Mouse (Mus musculus) monocyte, adult 5-6 weeks (primary cell): ENCODE measurements around the gene Hrasls5. TPM values are rescaled to one million over a fixed set of nuclear protein-coding genes. Genes with fewer than 3 reads are reported as not detected.

Experiments used
- ATAC-seq: fragments of 153-309, 156-312 bp; replicated peaks from 2 replicates; pipeline ENCODE4 v1.8.0; 2017; ENCODE audit warnings: mild to moderate bottlenecking; ENCODE audit not compliant: low TSS enrichment, insufficient number of reproducible peaks, severe bottlenecking, poor library complexity, low FRiP score
- total RNA-seq: library from RNA; stranded (forward); fragments of 200-1000, 200-491, 200-594 nt; gene quantifications from 3 replicates; pipeline ENCODE4 v1.2.3, GENCODE M21; 2017

Gene Hrasls5
- total RNA-seq, 1 experiment from 2014 or later = 1.3 TPM

DNA sequence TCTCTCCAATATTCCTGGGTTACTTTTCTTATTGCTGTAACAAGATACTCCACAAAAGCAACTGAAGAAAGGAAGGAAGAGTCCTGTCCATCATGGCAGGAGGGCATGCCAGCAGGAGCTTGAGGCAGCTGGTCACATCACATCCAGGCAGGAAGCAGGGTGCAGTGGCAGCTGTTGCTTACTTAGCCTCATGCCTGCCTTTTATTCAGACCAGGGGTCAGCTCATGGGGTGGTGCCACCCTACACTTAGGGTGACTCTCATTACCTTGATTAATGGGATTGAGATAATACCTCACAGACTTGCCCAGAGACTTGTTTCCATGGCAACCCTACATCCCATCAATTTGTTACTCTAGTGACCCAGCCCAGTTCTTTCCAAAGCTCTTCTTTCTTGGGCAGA lies 7.3 kb upstream of the Hrasls5 start:
- no peak for ATAC-seq

DNA sequence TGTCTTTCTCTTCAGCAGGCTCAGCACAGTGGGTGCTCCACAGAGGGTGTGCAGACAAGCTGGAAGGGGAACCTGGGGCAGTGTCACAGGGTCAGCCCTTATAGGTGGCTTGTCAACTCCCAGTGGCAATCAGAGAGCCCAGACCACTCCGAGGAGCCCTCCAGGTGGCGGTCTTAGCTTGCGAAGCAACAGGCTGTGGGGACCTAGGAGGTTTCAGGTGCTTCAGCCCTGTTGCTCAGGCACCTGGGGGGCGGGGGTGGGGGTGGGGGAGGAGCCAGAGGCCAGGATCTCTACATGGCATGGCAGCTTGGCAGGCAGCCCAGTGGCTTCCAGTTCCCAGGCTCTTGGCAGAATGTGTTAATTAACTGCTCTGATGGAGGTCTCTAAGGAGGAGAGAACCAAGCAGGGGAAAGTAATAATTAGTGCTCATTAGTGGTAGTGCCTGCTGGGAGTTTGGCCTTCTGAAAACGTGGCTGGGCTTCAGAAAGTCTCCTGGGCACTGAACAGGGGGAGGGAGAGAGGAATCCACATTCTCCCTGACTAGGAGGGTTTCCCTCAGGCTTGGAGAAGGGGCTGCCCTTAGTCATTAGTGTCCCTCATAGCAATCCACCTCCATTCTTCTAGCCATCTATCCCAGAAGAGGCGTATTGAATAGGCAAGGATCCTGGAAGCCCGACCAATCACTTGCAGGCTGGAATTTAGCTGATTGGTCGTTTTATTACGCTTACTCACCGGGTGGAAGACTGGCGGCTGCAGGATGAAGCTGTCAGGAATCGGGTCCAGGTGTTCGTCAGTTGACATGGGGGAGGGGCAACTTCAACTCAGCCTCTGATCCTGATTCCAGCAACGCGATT lies 6.2 kb upstream of the Hrasls5 start:
- no peak for ATAC-seq

DNA sequence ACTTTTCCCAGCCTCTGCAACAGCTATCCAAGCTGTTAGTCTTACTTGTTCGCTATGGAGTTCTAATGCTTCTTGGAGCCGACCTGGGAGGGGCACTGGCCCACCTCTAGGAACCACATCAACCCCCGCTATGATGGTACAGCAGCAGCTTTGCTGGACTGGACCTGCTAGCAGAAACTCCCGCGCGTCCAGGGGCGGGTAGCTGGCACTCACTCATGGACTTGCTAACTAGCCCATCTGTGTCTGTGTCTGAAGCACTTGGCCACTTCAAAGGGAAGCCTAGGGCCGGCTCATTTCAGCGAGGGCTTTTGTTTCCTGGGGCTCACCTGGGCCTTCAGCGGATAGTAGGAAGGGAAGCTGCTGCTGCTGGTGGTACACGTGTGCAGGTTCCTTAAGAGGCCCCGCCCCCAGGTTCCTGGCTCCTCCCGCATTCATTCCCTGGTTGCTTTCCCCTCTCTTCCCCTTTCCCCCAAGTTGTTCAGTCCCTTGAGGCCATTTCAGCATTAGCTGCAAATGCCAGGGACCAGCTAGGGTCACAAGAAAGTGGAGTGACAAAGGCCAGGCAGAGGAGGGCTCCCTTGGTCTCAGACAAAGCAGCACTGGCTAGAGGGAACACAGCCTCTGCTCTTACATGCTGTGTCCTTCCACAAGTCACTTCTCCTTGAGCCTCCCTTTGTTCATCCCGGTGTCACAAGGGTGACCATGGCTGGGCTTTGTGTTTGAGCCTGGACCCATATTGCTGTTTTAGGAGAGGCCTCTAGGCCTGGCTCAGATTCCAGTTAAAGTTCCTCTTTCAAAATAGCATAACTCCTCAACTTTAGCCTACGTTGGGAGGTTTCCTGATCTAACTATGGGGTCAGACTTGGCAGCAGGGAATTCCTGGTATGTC lies 5.3 kb upstream of the Hrasls5 start, which contains the start of gene Lgals12:
Lgals12 (minus strand) TSS at position 393 of the 889 bp plus-strand sequence.
- ATAC-seq = no peak

DNA sequence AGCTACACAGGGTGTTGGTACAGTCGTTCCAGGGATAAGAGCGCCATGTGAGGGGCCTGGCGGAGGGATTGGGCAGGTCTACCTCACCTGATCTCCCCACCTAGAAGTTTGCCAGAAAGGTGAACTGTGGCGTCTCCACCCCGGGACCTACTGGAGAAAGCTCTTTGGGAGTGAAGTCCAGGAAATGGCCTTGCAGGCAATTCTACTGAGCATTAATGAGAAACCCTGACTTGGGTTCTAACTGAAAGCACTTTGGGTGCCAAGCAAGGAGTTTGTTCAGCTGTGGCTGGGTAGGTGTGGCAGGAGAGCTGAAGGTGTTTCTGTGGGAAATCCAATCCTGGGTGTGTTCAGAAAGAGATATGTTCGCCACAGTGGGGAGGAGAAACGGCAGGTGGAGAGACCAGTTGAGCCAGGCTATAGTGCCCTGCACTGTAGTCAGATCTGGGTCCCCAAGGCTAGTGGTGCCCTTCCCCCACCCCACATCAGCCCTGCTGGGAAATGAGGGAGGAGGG lies 4.6 kb upstream of the Hrasls5 start:
- no peak for ATAC-seq

DNA sequence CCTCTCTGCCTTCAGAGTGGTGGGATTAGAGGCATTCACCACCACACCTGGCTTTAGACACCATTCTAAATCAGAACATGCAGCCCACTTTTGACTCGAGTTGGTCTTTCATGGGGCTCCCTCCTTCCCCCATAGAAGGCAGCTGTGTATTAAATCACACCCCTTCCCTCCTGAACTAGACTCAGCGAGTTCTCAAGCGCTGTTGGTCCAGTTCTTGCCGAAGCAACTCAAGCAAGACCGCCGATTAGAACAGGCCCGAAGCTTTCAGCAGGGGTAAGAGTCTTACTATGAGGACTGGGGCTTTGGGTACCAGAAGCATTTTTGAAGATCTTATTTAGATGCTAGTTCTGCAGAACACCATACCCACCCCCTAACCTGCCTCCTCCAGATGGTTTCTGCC lies 810 bp downstream of the Hrasls5 start:
- no peak for ATAC-seq

DNA sequence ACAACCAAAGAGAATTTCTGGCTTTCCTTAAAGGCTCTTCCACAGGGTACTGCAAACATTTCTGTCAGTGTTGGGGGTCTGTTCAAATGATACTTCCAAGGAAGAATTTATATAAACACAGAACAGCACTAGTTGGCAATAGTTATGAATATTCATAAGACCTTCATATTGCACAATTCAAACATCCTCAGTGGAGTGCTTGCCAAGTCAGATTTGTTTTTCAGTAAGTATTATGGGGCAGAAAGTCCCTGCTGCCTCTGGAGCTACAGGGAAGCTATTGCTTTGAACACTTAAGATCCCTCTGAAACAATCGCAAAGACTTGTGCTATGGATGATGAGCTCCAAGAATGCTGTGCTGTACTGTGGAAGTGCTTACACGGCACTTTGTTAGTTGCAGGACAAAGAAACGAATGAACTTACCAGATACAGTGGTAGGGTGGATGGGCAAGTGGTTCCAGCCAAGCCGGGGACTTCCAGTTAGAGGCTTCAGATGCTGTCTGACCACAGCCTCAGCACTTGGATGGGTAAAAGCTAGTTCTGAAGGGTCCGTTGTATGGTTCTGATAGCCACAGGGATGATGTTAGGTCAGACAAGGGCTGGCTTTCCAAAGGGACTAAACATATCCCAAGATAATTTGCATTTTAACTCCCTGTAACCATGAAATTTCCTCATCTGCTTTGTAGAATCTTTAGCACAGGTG lies 4.0 kb downstream of the Hrasls5 start:
- ATAC-seq = no peak

DNA sequence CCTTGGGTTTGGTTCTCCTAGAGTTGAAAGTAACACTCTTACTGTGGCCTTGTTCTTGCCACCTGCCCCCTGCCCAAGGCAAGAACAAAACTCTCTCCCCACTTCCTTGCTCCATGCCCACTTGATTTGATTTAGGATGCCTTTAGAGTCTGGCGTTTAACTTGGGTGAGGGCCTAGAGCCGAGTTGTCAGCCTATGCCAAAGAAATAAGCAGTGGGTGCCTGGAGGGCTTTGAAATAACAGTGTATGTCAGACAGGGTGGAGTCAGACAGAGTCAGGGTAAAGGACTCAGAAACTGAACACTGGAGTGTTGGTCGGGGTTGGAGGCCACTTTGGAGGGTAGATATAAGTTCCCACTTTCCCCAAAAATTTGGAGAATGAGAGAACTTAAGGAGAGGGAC lies 4.7 kb downstream of the Hrasls5 start:
- no peak for ATAC-seq

DNA sequence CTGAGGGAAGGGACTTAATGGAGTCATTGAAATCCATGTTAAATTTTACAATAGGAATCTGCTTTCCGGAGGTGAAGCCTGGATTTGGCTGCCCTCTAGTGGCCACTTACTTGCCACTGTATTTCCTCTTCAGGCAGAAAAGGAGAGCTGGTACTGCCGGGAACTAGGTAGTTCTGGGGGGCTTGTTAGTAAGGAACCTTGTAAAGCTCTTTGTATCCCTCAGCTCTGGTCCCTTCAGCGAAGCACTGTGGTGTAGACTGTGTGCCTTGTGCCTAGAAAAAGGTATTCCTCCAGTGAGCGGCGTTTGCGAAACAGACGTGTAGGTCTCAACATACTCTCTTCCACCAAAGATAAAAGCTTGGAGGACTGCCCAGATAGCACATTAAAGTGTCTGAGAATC lies 5.4 kb downstream of the Hrasls5 start:
- 0 out of 2 replicates have a peak, but pooled peaks have one; percentile 40 for ATAC-seq

DNA sequence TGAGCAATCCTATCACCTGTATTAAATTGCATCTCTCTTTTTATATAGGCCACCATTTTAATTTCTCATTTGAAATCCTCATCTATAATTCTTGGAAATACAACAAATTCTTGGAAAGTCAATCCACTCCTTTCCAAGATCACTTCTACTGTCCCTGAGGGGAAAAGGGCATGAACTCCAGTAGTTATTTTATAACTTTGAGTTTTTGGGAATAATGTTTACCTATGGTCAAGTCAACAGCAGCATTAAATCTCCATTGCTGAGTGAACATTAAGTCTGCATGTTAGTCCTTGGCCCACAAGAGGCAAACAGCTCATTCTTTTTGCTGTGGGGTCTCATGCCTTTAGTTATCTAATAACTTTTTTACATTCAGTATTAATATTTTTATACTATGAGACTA lies 20.7 kb downstream of the Hrasls5 start:
- ATAC-seq = no peak

DNA sequence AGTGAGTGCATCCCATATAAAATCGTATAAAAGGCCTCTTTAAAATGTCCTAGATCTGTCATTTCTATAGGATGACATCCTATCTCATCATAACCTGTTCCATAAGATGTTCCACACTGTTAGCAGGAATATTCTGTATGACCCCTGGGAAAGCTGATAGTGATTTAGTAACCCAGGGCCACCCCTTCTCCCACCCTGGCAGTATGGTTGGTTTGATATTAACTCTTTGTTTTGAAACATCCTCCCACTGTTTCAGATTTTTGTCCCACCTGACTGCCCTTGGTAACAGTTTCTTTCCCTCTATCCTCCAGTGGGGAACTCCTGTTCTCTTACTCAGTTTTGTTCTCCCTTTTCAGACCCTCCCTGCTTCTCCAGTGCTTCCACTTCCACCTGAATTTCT lies 21.4 kb downstream of the Hrasls5 start:
- ATAC-seq = no peak

DNA sequence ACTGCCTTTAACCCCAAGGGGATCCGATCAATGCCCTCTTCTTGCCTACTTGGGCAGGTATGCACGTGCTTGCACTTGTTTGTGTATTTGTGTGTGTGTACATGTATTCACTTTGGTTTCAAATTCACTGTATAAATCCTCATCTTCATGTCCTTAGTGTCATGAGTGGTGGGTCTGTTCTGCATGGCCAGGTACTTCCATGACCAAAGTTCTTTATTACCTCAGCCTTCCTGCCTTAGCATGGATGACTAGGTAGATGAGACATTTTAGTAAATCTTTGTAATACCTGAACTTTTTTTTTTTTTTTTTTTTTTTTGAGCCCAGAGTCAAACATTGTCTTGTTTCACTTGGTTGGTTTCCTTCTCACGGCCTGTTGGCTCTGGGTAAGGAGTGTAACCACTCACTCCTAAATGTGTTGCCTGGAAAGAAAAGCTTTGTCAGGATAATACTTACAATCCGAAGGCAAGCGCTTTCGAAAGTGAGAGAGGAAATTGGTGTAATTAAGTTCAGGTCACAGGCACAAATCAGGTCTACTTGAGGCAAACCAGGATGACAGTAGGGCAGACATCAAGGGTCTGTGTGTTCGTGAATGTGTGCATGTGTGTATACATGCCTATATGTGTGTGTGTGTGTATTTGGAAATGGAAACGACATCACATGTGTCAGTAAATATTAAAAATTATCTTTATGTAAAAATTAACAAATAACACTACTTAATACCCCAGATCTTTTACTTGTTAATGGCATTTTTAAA lies 36.7 kb downstream of the Hrasls5 start:
- no peak for ATAC-seq

DNA sequence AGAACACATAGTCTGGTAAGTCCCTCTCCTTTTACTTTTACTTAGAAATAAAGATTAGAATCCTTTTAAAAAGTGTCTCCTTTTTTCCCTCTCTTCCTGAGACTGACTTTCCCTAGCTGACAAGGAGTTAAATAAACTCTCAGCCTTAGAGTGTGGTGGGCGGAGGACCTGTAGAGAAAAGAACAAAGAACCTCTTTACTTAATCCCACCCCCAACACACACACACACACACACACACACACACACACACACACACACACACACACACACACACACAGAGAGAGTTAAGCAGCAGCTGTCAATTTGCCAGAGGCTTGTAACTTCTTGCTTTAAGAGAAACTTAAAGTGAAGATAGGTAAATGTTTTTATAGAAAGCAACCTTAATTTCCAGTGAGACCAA lies 59.7 kb downstream of the Hrasls5 start:
- no peak for ATAC-seq

DNA sequence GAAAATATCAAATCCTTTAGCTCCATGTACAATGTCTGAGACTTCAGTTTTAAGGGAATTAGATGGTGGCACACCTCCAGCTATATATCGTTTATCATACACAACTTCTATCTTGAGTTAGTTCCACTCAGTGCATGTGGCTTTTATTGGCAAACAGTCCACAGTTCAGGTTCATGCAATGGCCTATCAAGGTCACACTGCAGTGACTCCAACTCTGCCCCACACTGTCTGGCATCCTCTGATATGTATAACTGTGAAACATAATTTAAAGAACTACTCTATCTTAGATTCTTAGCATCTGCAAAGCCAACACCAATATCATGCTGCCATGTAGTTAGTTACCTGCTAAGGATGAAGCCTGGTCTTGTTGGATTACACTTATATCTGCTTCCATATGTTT lies 75.6 kb downstream of the Hrasls5 start:
- no peak for ATAC-seq

Other genes starting within 250 kb of the Hrasls5 start
- gene Spindoc, start 229.5 kb upstream of the Hrasls5 start, total RNA-seq = 4.9 to 10.9 TPM (median 5.4 TPM) in 3 replicates
- 0.38 to 1.4 TPM (median 0.49 TPM) in 3 replicates for gene 2700081O15Rik, start 194.9 kb upstream of the Hrasls5 start, total RNA-seq
- gene Rtn3, start 129.3 kb upstream of the Hrasls5 start, total RNA-seq = 39.5 to 72.4 TPM (median 47.7 TPM) in 3 replicates
- 38.2 to 51.2 TPM (median 49.7 TPM) in 3 replicates for gene Atl3, start 118.5 kb upstream of the Hrasls5 start, total RNA-seq
- gene Pla2g16, start 55.1 kb upstream of the Hrasls5 start, total RNA-seq = 42.1 to 80.1 TPM (median 51.4 TPM) in 3 replicates
- gene Lgals12, start 5.3 kb upstream of the Hrasls5 start, total RNA-seq = not detected in 3 replicates
- not detected in 3 replicates for gene Slc22a19, start 98.8 kb downstream of the Hrasls5 start, total RNA-seq
- gene Slc22a26, start 190.1 kb downstream of the Hrasls5 start, total RNA-seq = not detected in 3 replicates